Mouse (Mus musculus): ENCODE measurements at regions not wholly inside any gene's neighbourhood (a gene's known extent, or its start where the extent isn't known, plus 50 kb on each side); places are given as distances from the start of the nearest gene placed in this dataset.

- intact Hi-C loops (cut with DNase I), result no loop called here
- no peak for DNase-seq (ENCODE audit: low spot score)
These were observed 1375.1 kb upstream of the Zeb2 start for GRCm38 (mm10) chr2:46492299-46492698.

GRCm38 (mm10) chr2:46491081-46491480 is 1373.9 kb upstream of the Zeb2 start:
- intact Hi-C loops (cut with DNase I), result no loop called here

DNA sequence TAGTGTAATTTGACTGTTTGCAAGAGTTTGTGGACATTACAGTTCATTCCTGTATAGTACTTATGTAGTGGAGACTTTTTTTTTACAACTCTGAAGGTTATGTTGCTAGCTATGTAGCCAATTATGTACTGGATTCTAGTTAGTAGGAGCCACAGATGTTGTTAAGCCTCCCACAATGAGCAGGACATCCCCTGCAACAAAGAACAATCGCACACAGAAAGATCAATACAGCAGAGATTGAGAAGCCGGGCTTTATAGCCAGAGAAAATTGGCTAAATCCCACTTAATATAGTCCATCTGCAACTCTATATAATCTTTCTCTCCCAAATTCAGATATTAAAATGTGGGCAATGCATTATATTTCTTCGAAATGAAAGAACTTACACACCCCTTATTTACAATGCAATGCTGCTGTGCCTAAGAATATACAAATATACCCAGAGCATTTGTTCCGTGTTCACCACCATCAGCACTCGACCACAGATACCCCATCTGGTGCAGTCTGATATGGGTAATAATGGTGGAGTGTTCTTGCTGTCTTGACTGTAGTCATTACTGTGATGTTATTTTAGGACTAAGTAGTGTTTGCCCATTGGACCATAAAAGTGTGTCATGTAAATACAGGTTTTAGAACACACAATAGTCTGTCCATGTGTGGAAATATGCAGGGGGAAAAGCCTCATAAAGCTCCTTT is 1351.9 kb upstream of the Zeb2 start:
- no peak for DNase-seq (ENCODE audit: low spot score)
- intact Hi-C loops (cut with DNase I), result no loop called here

More at GRCm38 (mm10) chr2:46491081-46491480, 1373.9 kb upstream of the Zeb2 start:
- DNase-seq (ENCODE audit: low spot score), result no peak

DNA sequence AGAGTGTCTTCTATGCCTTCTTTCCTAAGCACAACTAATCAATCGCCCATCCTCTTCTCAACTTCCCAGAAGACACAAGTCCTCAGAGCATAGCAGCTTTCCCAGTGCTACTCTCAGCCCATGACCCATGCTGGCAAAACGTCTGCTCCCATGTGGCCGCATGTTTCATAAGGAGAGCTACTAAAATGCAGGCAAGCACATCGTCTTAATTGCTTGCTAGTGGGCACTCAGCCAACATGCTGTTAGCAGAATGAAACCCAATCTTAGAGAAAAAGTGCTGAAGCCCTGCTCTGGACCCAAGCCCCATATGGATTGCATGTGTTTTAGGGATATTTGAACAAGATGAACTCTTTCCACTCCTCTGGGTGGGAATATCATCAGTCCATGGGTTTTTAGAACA is 1348.2 kb upstream of the Zeb2 start:
- DNase-seq (ENCODE audit: low spot score), result no peak
- intact Hi-C loops (cut with DNase I), result no loop called here

- no peak for DNase-seq (ENCODE audit: low spot score)
- intact Hi-C loops (cut with DNase I), result no loop called here
These were observed 1347.7 kb upstream of the Zeb2 start for GRCm38 (mm10) chr2:46464913-46465312.

DNA sequence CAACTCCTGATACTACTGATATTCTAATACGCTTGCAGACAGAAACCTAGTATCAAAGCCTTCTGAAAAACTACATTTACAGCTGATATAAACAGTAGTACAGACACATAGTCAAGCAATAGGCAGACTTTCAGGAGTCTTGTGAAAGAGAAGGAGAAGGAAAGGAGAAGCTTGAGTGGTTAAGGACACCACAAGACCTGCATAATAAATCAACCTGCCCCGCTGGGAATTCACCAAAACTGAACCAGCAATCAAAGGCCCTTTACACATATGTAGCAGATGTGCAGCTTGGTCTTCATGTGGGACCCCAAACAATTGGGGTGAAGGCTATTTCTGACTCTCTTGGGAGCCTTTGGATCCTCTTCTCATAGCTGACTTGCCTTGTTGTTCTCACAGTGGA is 1345.5 kb upstream of the Zeb2 start:
- intact Hi-C loops (cut with DNase I), result no loop called here
- no peak for DNase-seq (ENCODE audit: low spot score)

DNA sequence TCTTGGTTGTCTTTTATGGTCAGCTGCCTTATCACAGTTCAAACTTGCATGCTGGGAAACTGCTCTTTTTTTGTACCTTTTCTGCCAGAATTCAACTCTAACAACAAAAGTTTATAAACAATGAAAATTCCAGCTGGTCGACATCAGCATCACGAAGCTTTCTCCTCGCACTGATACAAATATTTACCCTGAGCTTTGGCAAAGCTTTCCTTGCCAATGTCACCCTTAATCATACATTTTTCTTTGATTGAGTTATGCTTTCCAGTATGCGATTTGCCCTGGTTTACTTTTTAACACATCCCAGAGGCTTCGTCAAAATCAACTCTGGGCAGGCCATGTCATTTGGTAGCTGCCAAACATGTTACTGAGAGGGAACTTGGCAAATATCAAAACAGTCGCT is 1333.5 kb upstream of the Zeb2 start:
- no peak for DNase-seq (ENCODE audit: low spot score)
- intact Hi-C loops (cut with DNase I), result no loop called here

GRCm38 (mm10) chr2:46445306-46445705 is 1328.1 kb upstream of the Zeb2 start:
- intact Hi-C loops (cut with DNase I), result no loop called here
- DNase-seq (ENCODE audit: low spot score), result no peak

DNA sequence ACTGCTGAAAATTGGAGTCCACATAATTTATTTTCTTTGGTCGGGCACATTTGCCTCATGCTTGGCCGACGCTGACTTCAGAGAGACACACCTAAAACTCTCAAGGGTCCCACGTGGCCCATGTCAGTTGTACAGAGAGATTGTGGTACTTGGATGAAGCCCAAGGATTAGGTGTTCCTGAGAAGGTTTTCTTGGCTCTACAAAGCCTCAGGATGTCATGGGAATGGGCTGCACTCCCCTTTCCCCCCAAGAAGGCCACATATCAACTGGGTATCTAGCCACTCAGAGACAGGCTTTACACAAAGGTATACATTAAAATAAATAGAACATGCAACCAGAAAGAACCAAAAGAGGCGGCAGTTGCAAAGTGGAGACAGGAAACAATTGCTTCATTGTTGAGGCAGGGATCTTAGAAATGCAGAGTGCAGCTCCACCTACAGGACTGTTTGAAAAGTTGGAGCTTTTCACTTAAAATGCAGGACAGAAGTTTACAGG is 1326.5 kb upstream of the Zeb2 start:
- intact Hi-C loops (cut with DNase I), result loop anchor here (5.0 kb wide), 1 partner anchor 1326 kb away; the partner anchor contains the start of gene Zeb2
- peak; percentile 44 for DNase-seq (ENCODE audit: low spot score)

GRCm38 (mm10) chr2:46443061-46443685 is 1326.0 kb upstream of the Zeb2 start:
- intact Hi-C loops (cut with DNase I), result loop anchor here (5.0 kb wide), 1 partner anchor 1326 kb away; the partner anchor contains the start of gene Zeb2
- no peak for DNase-seq (ENCODE audit: low spot score)

DNA sequence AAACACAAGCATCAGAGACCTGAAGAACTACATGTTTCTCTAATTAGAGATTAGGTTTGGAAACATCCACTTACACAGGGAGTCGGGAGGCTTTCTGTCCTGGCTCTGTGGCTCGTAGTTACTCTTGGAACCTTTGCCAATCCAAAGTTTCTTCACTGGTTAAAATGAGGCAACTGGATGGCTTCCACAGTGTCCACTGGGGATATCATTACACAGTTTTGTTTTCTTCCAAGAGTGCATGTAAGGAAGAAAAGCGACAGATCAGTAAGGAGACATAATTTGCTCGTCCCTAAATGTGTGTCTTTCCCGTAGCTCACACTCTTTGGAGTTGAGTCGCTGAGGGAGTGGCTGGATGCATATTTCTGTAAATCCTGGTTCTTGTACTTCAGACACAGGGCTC is 1325.4 kb upstream of the Zeb2 start:
- intact Hi-C loops (cut with DNase I), result loop anchor here (5.0 kb wide), 1 partner anchor 1325 kb away; the partner anchor contains the start of gene Zeb2
- DNase-seq (ENCODE audit: low spot score), result peak; percentile 44

DNA sequence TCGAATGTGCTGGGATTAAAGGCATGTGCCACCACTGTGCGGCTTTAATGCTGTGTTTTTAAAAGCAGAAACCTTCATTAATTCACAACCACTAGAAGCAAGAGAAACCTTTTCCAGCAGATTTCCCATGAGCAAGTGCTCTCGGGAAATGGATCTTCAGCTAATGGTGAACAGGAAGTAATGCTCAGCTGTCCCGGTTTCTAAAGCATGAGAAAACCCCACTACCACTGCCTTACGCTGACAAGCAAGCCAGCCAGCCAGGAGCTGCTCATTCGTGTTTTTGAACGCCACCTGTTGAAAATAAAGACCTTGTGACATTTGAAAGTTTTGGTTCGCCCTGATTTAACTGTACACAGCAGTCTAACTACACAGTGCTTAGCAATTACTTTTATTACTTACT is 1324.7 kb upstream of the Zeb2 start:
- DNase-seq (ENCODE audit: low spot score), result no peak
- intact Hi-C loops (cut with DNase I), result loop anchor here (5.0 kb wide), 1 partner anchor 1325 kb away; the partner anchor contains the start of gene Zeb2

GRCm38 (mm10) chr2:46441348-46441747 is 1324.2 kb upstream of the Zeb2 start:
- no peak for DNase-seq (ENCODE audit: low spot score)
- intact Hi-C loops (cut with DNase I), result loop anchor here (5.0 kb wide), 1 partner anchor 1324 kb away; the partner anchor contains the start of gene Zeb2

DNA sequence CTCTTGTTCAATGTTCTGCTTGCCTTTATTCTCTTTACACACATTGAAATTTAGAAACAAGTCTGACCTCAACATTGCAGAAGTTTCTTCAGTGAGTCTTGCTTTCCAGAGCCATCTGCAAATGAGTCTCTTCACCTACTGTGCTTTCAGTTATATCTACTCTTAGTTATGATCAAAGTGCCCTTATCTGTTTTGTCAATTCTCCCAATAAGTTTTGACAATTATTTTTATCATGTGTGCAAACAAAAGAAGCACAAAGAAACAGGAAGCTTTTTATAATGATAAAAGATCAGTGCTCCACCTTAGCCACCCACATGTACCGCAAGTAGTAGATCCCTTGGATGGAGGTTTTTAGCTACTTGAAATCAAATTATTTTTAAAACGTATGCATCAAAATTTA is 1322.8 kb upstream of the Zeb2 start:
- intact Hi-C loops (cut with DNase I), result loop anchor here (5.0 kb wide), 1 partner anchor 1323 kb away; the partner anchor contains the start of gene Zeb2
- DNase-seq (ENCODE audit: low spot score), result no peak

DNA sequence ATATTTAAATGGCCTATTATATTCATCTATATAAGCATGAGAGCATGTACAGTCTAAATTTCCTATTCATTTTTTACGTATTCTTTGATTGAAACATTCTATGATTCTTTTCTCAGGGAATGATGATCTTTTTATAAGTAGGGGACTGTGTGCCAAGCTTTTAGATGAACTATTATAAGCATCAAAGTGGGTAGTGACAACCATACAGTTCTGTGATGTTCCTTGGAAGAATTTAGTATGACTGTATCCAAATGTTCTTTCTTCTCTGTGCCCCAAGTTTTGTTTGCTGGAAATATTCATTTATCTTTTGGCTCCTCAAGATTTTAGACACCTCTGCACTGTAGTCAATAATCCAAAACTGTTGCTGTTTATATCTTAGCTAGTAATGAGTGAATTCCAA is 1301.1 kb upstream of the Zeb2 start:
- intact Hi-C loops (cut with DNase I), result no loop called here
- DNase-seq (ENCODE audit: low spot score), result no peak

DNA sequence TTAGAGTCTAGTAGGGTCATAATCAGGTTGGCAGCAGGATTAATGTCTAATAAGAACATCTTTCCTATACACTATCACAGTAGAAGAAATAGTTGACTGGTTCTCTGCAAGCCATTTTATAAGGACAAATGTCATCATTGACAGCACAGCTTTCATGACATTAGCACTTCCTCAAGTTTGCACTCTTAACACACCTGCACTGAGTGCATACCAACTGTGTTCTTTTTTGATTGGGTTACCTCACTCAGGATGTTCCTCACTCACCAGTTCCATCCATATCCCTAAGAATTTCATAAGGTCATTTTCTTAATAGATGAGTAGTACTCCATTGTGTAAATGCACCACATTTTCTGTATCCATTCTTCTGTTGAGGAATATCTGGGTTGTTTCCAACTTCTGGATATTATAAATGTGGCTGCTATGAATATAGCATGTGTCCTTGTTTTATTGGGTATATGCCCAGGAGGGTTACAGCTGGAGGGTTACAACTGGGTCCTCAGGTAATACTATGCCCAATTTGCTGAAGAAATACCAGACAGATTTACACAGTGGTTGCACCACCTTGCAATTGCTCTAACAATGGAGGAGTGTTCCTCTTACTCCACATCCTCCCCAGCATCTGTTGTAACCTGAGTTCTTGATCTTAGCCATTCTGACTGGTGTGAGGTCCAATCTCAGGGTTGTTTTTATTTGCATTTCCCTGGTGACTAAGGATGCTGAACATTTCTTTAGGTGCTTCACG is 1285.3 kb upstream of the Zeb2 start:
- intact Hi-C loops (cut with DNase I), result no loop called here
- DNase-seq (ENCODE audit: low spot score), result no peak

- intact Hi-C loops (cut with DNase I), result no loop called here
- no peak for DNase-seq (ENCODE audit: low spot score)
These were observed 1277.0 kb upstream of the Zeb2 start for GRCm38 (mm10) chr2:46394161-46394560.

DNA sequence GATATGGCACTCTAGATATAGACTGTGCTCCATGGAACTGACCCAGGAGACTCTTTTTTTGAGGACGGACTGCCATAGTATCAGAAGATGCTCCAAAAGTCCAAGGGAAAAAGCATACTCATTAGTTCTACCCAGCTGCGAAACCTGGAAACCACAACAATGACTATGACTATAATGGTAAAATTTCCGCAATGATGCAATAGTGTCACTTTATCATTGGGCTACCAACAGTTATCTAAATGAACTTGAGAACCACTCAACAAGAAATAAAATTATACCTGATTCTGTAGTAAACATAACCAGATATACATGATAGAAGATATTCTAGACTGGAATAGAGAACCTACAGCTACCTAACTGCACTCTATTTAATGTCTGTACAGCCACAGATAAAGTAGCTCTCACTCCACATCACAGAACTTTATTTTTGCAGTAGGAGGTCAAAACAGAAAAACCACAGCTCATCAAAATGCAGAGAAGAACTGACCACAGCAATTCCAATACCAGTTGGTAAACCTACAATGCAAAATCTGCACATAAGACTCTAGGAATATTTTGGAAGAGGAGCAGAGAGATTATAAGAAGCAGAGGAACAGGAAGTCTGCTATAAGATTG is 1255.8 kb upstream of the Zeb2 start:
- DNase-seq (ENCODE audit: low spot score), result no peak
- intact Hi-C loops (cut with DNase I), result no loop called here

DNA sequence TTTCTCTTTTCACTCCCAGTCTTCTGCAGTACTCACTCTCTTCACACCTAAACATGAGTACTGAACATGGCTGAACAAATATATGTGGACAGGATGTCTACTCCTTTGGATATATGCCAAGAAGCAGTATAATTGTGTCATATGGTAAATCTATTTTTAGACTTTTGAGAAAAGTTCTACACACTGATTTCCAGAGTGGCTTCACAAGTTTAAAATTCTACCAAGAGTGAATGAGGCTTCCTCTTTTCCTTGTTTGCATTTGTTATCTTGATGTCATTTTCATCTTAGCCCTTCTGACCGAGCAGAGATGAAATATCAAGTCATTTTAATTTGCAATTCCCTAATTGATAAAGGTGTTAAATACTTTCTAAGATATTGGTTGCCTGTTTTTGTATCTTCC is 1254.6 kb upstream of the Zeb2 start:
- intact Hi-C loops (cut with DNase I), result no loop called here
- no peak for DNase-seq (ENCODE audit: low spot score)

DNA sequence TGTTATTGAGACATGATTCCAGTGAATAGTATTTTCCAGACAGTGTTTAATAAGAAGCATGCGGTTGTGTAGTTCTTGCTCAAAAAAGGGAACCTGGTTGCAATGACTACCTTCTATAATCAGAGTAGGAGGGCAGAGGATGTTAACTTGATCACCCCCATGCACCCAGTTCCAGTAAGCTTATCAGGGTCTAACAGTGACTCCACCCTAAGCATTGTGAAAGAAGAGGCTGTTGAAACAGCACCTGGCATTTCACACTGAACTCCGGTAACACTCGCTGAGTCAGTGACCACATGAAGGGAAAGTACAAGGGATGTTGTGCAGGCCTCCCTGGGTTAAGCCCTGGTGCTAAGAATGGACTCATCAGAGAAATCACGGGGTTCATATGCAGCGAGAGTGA is 1253.8 kb upstream of the Zeb2 start:
- intact Hi-C loops (cut with DNase I), result no loop called here
- DNase-seq (ENCODE audit: low spot score), result no peak
